Mouse (Mus musculus): Measurements from ENCODE around the gene Ttll11. TPM values are rescaled to one million over a fixed set of nuclear protein-coding genes. Genes with fewer than 3 reads are reported as not detected.
A peak's percentile ranks its signal among the peaks of the same experiment; 100 is the strongest.

Ttll11 gene
- total and polyA plus RNA-seq, 2 experiments from 2014 or later, result 1.7 to 5.0 TPM

GRCm38 (mm10) chr2:36010579-36010978, 30.9 kb upstream of the Ttll11 start:
- Histone ChIP-seq H3K4me3 (ENCODE audit: low read depth, low read length) (no peak overlapping the region), H3K4me1 (ENCODE audit: control insufficient read depth, insufficient read depth) (peaks cover 9% of the 10 kb centered on the region; the same call in 1 of the 2 replicates), H3K4me2 (ENCODE audit: low read depth, low read length) (peak overlapping the region; percentile 75; the same call in 1 of the 2 replicates), H3K9me3 (replicated peaks; ENCODE audit: control insufficient read depth, low read length) (no peaks in the 10 kb centered on the region), H3K27me3 (ENCODE audit: control insufficient read depth, insufficient read depth, low read length) (peaks cover 8% of the 10 kb centered on the region; the same call in 1 of the 2 replicates), H3K27ac (ENCODE audit: low read depth) (no peak overlapping the region), H3K36me3 (replicated peaks; ENCODE audit: control insufficient read depth, insufficient read depth, low read length) (no peaks in the 10 kb centered on the region), H3K9ac (replicated peaks; ENCODE audit: low read depth, low read length) (no peak overlapping the region)
- DNase-seq (ENCODE audit: low spot score) (no peak), ATAC-seq (ENCODE audit: insufficient read depth, low read depth) (no peak)
- TF ChIP-seq EP300 (IDR thresholded peaks at IDR 0.05; ENCODE audit: low read depth), result no peak
- TF ChIP-seq CTCF (IDR thresholded peaks at IDR 0.05; ENCODE audit: low read depth), result no peak
- WGBS, result 57% methylated on average over 8 of the region's 8 CpGs

- no peak overlapping the region for H3K27ac ChIP-seq (ENCODE audit: low read depth)
- H3K9me3 ChIP-seq (replicated peaks; ENCODE audit: control insufficient read depth, low read length), result no peaks in the 10 kb centered on the region
- peaks cover 8% of the 10 kb centered on the region; the same call in 1 of the 2 replicates for H3K27me3 ChIP-seq (ENCODE audit: control insufficient read depth, insufficient read depth, low read length)
- no peak overlapping the region for H3K9ac ChIP-seq (replicated peaks; ENCODE audit: low read depth, low read length)
- no peak overlapping the region for H3K4me3 ChIP-seq (ENCODE audit: low read depth, low read length)
- peak; percentile 92 for TF ChIP-seq CTCF (IDR thresholded peaks at IDR 0.05; ENCODE audit: low read depth)
- no peak for TF ChIP-seq EP300 (IDR thresholded peaks at IDR 0.05; ENCODE audit: low read depth)
- no peak overlapping the region for H3K4me2 ChIP-seq (ENCODE audit: low read depth, low read length)
- peaks cover 9% of the 10 kb centered on the region; the same call in 1 of the 2 replicates for H3K4me1 ChIP-seq (ENCODE audit: control insufficient read depth, insufficient read depth)
- ATAC-seq (ENCODE audit: insufficient read depth, low read depth) (no peak), DNase-seq (ENCODE audit: low spot score) (peak; percentile 76)
- WGBS, result 24% methylated on average over 4 of the region's 4 CpGs
- no peaks in the 10 kb centered on the region for H3K36me3 ChIP-seq (replicated peaks; ENCODE audit: control insufficient read depth, insufficient read depth, low read length)
Observed at GRCm38 (mm10) chr2:36009386-36009785, 29.7 kb upstream of the Ttll11 start.

- WGBS, result 21% methylated on average over 1 of the region's 1 CpGs
- H3K4me2 ChIP-seq (ENCODE audit: low read depth, low read length), result no peak overlapping the region
Observed at GRCm38 (mm10) chr2:36008071-36008470, 28.4 kb upstream of the Ttll11 start.

GRCm38 (mm10) chr2:36002188-36002587, 22.5 kb upstream of the Ttll11 start:
- Histone ChIP-seq H3K4me2 (ENCODE audit: low read depth, low read length) (no peak overlapping the region), H3K4me1 (ENCODE audit: control insufficient read depth, insufficient read depth) (0 out of 2 replicates have a peak, but pooled peaks cover 5% of the 10 kb centered on the region), H3K36me3 (replicated peaks; ENCODE audit: control insufficient read depth, insufficient read depth, low read length) (no peaks in the 10 kb centered on the region), H3K27ac (ENCODE audit: low read depth) (no peak overlapping the region), H3K9ac (replicated peaks; ENCODE audit: low read depth, low read length) (no peak overlapping the region), H3K9me3 (replicated peaks; ENCODE audit: control insufficient read depth, low read length) (no peaks in the 10 kb centered on the region), H3K4me3 (ENCODE audit: low read depth, low read length) (no peak overlapping the region), H3K27me3 (ENCODE audit: control insufficient read depth, insufficient read depth, low read length) (no peaks in the 10 kb centered on the region)
- ATAC-seq (ENCODE audit: insufficient read depth, low read depth), result no peak
- DNase-seq (ENCODE audit: low spot score), result no peak
- WGBS, result 48% methylated on average over 6 of the region's 6 CpGs
- no peak for TF ChIP-seq CTCF (IDR thresholded peaks at IDR 0.05; ENCODE audit: low read depth)

More at GRCm38 (mm10) chr2:36008071-36008470, 28.4 kb upstream of the Ttll11 start:
- H3K36me3 ChIP-seq (replicated peaks; ENCODE audit: control insufficient read depth, insufficient read depth, low read length), result no peaks in the 10 kb centered on the region
- peaks cover 8% of the 10 kb centered on the region; the same call in 1 of the 2 replicates for H3K27me3 ChIP-seq (ENCODE audit: control insufficient read depth, insufficient read depth, low read length)
- H3K27ac ChIP-seq (ENCODE audit: low read depth), result no peak overlapping the region
- peak; percentile 42 for DNase-seq (ENCODE audit: low spot score)
- H3K9me3 ChIP-seq (replicated peaks; ENCODE audit: control insufficient read depth, low read length), result no peaks in the 10 kb centered on the region
- no peak for ATAC-seq (ENCODE audit: insufficient read depth, low read depth)
- peaks cover 9% of the 10 kb centered on the region; the same call in 1 of the 2 replicates for H3K4me1 ChIP-seq (ENCODE audit: control insufficient read depth, insufficient read depth)
- H3K9ac ChIP-seq (replicated peaks; ENCODE audit: low read depth, low read length), result no peak overlapping the region
- TF ChIP-seq EP300 (IDR thresholded peaks at IDR 0.05; ENCODE audit: low read depth) (no peak), CTCF (IDR thresholded peaks at IDR 0.05; ENCODE audit: low read depth) (peak; percentile 91)
- no peak overlapping the region for H3K4me3 ChIP-seq (ENCODE audit: low read depth, low read length)

- Histone ChIP-seq H3K4me2 (ENCODE audit: low read depth, low read length) (no peak overlapping the region), H3K4me1 (ENCODE audit: control insufficient read depth, insufficient read depth) (peaks cover 14% of the 10 kb centered on the region), H3K4me3 (ENCODE audit: low read depth, low read length) (no peak overlapping the region), H3K27me3 (ENCODE audit: control insufficient read depth, insufficient read depth, low read length) (no peaks in the 10 kb centered on the region), H3K27ac (ENCODE audit: low read depth) (no peak overlapping the region), H3K9me3 (replicated peaks; ENCODE audit: control insufficient read depth, low read length) (no peaks in the 10 kb centered on the region), H3K36me3 (replicated peaks; ENCODE audit: control insufficient read depth, insufficient read depth, low read length) (no peaks in the 10 kb centered on the region), H3K9ac (replicated peaks; ENCODE audit: low read depth, low read length) (no peak overlapping the region)
- 32% methylated on average over 1 of the region's 1 CpGs for WGBS
- no peak for TF ChIP-seq EP300 (IDR thresholded peaks at IDR 0.05; ENCODE audit: low read depth)
- TF ChIP-seq CTCF (IDR thresholded peaks at IDR 0.05; ENCODE audit: low read depth), result no peak
- DNase-seq (ENCODE audit: low spot score) (no peak), ATAC-seq (ENCODE audit: insufficient read depth, low read depth) (no peak)
Observed at GRCm38 (mm10) chr2:36000390-36000789, 20.7 kb upstream of the Ttll11 start.

GRCm38 (mm10) chr2:35999212-35999611, 19.5 kb upstream of the Ttll11 start:
- no peak overlapping the region for H3K4me2 ChIP-seq (ENCODE audit: low read depth, low read length)
- ATAC-seq (ENCODE audit: insufficient read depth, low read depth) (no peak), DNase-seq (ENCODE audit: low spot score) (no peak)
- H3K9ac ChIP-seq (replicated peaks; ENCODE audit: low read depth, low read length), result no peak overlapping the region
- peaks cover 22% of the 10 kb centered on the region for H3K4me1 ChIP-seq (ENCODE audit: control insufficient read depth, insufficient read depth)
- no peaks in the 10 kb centered on the region for H3K27me3 ChIP-seq (ENCODE audit: control insufficient read depth, insufficient read depth, low read length)
- H3K4me3 ChIP-seq (ENCODE audit: low read depth, low read length), result no peak overlapping the region
- no peak overlapping the region for H3K27ac ChIP-seq (ENCODE audit: low read depth)
- H3K36me3 ChIP-seq (replicated peaks; ENCODE audit: control insufficient read depth, insufficient read depth, low read length), result no peaks in the 10 kb centered on the region
- TF ChIP-seq EP300 (IDR thresholded peaks at IDR 0.05; ENCODE audit: low read depth) (no peak), CTCF (IDR thresholded peaks at IDR 0.05; ENCODE audit: low read depth) (no peak)
- H3K9me3 ChIP-seq (replicated peaks; ENCODE audit: control insufficient read depth, low read length), result no peaks in the 10 kb centered on the region
